16 mouse cellular contexts compared by ENCODE assay signal in the genomic region with DNA sequence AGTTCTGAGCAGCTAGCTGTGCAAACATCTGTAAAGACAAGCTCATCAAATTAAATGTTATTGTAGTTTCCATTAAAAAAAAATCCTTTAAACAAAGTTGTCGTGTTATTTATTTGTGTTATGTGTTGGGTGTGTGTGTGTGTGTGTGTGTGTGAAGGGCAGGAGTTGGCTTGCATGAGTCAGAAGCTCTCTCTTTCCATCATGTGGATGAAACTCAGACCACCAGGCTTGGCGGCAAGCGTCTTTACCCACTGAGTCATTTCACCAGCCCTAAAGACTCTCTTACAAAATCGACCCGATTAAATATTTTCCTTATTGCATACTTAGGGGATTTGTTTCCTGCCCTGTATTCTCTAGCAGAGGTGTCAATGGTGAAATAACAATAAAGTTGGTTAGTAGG.
"Had no signal": no experiment of that assay in that cellular context is flagged by ENCODE, and none has a peak within 500 bp of the region (broad histone marks: within the 10 kb centered on the region; RNA-seq: fewer than 3 reads in every experiment).

No protein-coding gene starts in this region.

- H3K36me3 ChIP-seq: lung, embryonic 15.5 days; midbrain, embryonic 12.5 days; neural tube, embryonic 12.5 days had no signal

- H3K9me3 ChIP-seq: lung, embryonic 15.5 days; midbrain, embryonic 12.5 days; neural tube, embryonic 12.5 days had no signal

- H3K27ac ChIP-seq: lung, embryonic 15.5 days; macrophage; midbrain, embryonic 12.5 days; neural tube, embryonic 12.5 days had no signal

- H3K9ac ChIP-seq: liver, postnatal 0 days; lung, embryonic 15.5 days; midbrain, embryonic 12.5 days; neural tube, embryonic 12.5 days had no signal

- H3K4me1 ChIP-seq: lung, embryonic 15.5 days; midbrain, embryonic 12.5 days; neural tube, embryonic 12.5 days had no signal

- DNase-seq: liver, postnatal 0 days; lung, adult 2 months; lung, postnatal 14 days; lung, postnatal 36 days; midbrain, embryonic 14.5 days; right cerebral cortex, postnatal 25 days; right cerebral cortex, postnatal 4 days; spleen, adult 18-20 months; thymus, adult 18-20 months; thymus, postnatal 14 days; thymus, postnatal 36 days had no signal

- H3K4me2 ChIP-seq: lung, embryonic 15.5 days; midbrain, embryonic 12.5 days; neural tube, embryonic 12.5 days had no signal

- H3K27me3 ChIP-seq: lung, embryonic 15.5 days; megakaryocyte, embryonic 14.5 days; midbrain, embryonic 12.5 days; neural tube, embryonic 12.5 days had no signal

- H3K4me3 ChIP-seq: lung, embryonic 15.5 days; megakaryocyte, embryonic 14.5 days; midbrain, embryonic 12.5 days; neural tube, embryonic 12.5 days had no signal
